Mouse (Mus musculus) ES-E14 (cell line): ENCODE measurements around the gene Taf9.

Experiments
- HCFC1 ChIP-seq: IDR thresholded peaks from 2 replicates; pipeline ENCODE4 v1.6.1; 2012; ENCODE audit warnings: low read length, inconsistent platforms, borderline replicate concordance; ENCODE audit not compliant: insufficient read depth
- ZC3H11A ChIP-seq: IDR thresholded peaks from 2 replicates; pipeline ENCODE4 v1.6.1; 2012; ENCODE audit warnings: low read depth, mild to moderate bottlenecking, inconsistent platforms, low read length, borderline replicate concordance

DNA sequence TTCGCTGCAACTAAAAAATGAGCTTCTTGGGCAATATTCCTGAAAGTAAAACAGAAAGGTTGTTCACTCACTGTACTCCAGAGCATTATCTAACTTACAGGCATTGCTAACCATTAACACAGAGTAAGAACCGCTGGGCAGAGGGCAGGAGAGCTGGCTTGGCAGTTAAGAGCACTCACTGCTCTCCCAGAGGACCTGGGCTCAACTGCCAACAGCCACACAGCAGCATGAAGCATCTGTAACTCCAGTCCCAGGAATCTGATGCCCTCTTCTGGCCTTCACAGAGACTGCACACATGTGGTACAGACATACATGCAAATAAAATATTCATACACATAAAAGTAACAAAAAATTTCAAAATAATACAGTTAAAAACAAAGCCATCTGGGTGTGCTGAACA lies 52.1 kb downstream of the Taf9 start:
- no peak for TF ChIP-seq ZC3H11A
- no peak for TF ChIP-seq HCFC1
